Mouse (Mus musculus) heart, embryonic 12.5 days (tissue): ENCODE measurements around the gene Ptprb. TPM values are rescaled to one million over a fixed set of nuclear protein-coding genes. Genes with fewer than 3 reads are reported as not detected.

ENCODE experiments used
- ATAC-seq: fragments of 200-750 bp; cut with Nextera tagmentation; 2 replicates; pipeline ENCODE4 v1.8.0; 2017; ENCODE audit warnings: moderate TSS enrichment, moderate library complexity; ENCODE audit not compliant: insufficient number of reproducible peaks, low FRiP score
- H3K27ac ChIP-seq: fragments of 300-500 bp; sonication (generic); 2 replicates; pipeline ENCODE4 v1.5.1; 2016; ENCODE audit warnings: mild to moderate bottlenecking, moderate library complexity; ENCODE audit not compliant: poor library complexity, severe bottlenecking
- H3K27me3 ChIP-seq: fragments of 300-500 bp; sonication (generic); replicated peaks from 2 replicates; pipeline ENCODE4 v1.6.1; 2016; ENCODE audit warnings: mild to moderate bottlenecking, moderate library complexity
- H3K36me3 ChIP-seq: fragments of 300-500 bp; sonication (generic); 2 replicates; pipeline ENCODE4 v1.6.1; 2016; ENCODE audit warnings: mild to moderate bottlenecking, moderate library complexity
- H3K4me1 ChIP-seq: fragments of 300-500 bp; sonication (generic); replicated peaks from 2 replicates; pipeline ENCODE4 v1.6.1; 2016; ENCODE audit warnings: mild to moderate bottlenecking
- H3K4me2 ChIP-seq: fragments of 300-500 bp; sonication (generic); 2 replicates; pipeline ENCODE4 v1.6.1; 2016; ENCODE audit warnings: mild to moderate bottlenecking, moderate library complexity
- H3K4me3 ChIP-seq: fragments of 300-500 bp; sonication (generic); 2 replicates; pipeline ENCODE4 v1.5.1; 2016; ENCODE audit warnings: mild to moderate bottlenecking
- H3K9ac ChIP-seq: fragments of 300-500 bp; sonication (generic); 2 replicates; pipeline ENCODE4 v1.6.1; 2016; ENCODE audit warnings: mild to moderate bottlenecking, moderate library complexity
- H3K9me3 ChIP-seq: fragments of 300-500 bp; sonication (generic); replicated peaks from 2 replicates; pipeline ENCODE4 v1.6.1; 2016; ENCODE audit warnings: mild to moderate bottlenecking, moderate library complexity
- WGBS: fragments of 180-500 bp; shearing (Covaris S2); methylation state at CpG from one replicate; pipeline ENCODE4 v1.1.7; 2016; 5-methylcytosine and 5-hydroxymethylcytosine counted together
- polyA plus RNA-seq: library from polyadenylated mRNA; unstranded; fragments of >200 nt; fragmentation: Nextera tagmentation; extraction: Ambion mirVana; gene quantifications from 2 replicates; pipeline ENCODE4 v1.2.1, GENCODE M21; 2016

Gene Ptprb
- polyA plus RNA-seq, 1 experiment from 2014 or later, result 11.1 TPM

DNA sequence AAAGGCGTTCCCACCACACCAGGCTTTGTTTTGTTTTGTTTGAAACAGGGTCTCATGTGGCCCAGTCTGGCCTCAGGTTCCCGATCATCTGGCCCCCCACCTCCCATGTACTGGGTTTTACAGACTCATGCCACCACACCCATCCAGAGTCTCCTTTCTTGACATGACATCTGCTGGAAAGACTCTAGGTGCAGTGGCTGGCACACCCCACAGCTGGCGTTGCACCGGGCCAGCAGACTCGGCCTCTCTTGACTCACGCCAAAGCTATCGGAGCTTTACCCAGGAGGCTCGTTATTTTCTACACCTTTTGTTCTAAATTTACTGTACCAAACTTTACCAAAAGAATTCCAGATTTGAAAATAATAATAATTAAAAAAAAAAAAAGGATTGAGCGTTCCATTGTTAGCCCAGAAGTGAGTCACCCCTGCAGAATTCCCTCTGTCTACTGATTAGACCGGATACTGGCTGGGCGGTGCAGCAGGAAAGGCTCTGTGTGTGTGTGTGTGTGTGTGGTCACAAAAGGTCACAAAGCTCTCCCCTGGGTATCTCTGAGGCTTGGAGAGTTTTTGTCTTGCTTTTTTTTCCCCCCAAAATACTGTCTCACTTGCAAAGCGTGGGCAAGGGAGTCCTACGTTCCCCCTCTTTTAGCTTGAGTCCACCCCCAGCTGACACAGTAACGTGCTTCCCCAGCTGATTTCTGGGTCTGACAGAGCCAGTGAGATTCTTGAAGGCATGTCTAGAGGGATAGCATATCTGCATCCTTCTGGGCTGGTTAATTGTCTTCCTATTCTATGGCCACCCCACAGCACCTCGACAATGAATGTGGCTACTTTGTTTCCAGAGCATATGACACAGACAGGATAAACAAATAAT lies 8.5 kb upstream of the Ptprb start:
- no peak overlapping the region for H3K4me3 ChIP-seq
- no peaks in the 10 kb centered on the region for H3K36me3 ChIP-seq
- peak overlapping the region; percentile 1; the same call in 1 of the 2 replicates for H3K4me2 ChIP-seq
- 47% methylated on average over 15 of the region's 15 CpGs for WGBS
- no peaks in the 10 kb centered on the region for H3K27me3 ChIP-seq
- H3K4me1 ChIP-seq, result peaks cover 49% of the 10 kb centered on the region
- no peak overlapping the region for H3K9ac ChIP-seq
- H3K9me3 ChIP-seq, result no peaks in the 10 kb centered on the region
- peak; percentile 82 for ATAC-seq
- peak overlapping the region; percentile 80 for H3K27ac ChIP-seq

DNA sequence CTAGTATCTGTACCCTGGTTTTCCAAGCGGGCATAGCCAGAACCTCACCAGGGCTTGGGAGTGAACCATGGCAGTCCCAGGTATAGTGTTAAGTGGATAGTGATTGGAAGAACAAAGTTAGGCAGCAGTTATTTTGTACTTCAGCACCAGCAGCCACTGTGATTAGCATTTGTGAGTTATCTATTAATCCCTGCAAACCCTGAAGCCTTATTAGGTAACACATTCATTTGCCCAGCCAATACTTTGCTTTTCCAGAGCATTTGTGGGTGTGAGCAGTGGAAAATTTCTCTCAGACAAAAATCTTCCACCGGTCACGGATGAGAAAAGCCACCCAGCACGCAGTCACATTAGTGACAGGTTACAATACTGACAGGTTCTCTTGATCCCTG lies 7.9 kb upstream of the Ptprb start:
- ATAC-seq, result no peak
- Histone ChIP-seq H3K4me2 (peak overlapping the region; percentile 1; the same call in 1 of the 2 replicates), H3K27ac (peak overlapping the region; percentile 78), H3K36me3 (no peaks in the 10 kb centered on the region), H3K4me1 (peaks cover 49% of the 10 kb centered on the region), H3K9ac (no peak overlapping the region), H3K4me3 (no peak overlapping the region), H3K27me3 (no peaks in the 10 kb centered on the region), H3K9me3 (no peaks in the 10 kb centered on the region)
- 25% methylated on average over 4 of the region's 4 CpGs for WGBS

DNA sequence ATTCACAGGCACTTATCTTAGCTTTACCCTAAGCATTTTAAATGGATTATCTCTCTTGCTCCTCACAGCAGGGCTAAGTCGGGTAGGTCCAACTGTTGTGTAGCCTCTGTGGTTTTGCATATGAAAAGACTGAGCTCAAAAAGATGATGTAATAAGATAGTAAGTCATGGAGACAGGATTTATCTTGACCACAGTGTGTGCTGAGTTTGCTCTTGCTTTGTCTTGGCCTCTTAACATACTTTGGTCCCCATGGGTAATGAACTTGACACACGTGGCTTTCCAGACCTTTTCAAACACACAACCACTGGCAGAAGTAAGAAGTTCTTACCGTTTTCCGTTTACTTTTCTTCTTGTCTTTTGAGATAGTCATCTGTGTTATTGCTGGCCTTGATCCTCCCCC lies 7.0 kb upstream of the Ptprb start:
- ATAC-seq, result no peak
- H3K36me3 ChIP-seq, result no peaks in the 10 kb centered on the region
- 55% methylated on average over 4 of the region's 4 CpGs for WGBS

DNA sequence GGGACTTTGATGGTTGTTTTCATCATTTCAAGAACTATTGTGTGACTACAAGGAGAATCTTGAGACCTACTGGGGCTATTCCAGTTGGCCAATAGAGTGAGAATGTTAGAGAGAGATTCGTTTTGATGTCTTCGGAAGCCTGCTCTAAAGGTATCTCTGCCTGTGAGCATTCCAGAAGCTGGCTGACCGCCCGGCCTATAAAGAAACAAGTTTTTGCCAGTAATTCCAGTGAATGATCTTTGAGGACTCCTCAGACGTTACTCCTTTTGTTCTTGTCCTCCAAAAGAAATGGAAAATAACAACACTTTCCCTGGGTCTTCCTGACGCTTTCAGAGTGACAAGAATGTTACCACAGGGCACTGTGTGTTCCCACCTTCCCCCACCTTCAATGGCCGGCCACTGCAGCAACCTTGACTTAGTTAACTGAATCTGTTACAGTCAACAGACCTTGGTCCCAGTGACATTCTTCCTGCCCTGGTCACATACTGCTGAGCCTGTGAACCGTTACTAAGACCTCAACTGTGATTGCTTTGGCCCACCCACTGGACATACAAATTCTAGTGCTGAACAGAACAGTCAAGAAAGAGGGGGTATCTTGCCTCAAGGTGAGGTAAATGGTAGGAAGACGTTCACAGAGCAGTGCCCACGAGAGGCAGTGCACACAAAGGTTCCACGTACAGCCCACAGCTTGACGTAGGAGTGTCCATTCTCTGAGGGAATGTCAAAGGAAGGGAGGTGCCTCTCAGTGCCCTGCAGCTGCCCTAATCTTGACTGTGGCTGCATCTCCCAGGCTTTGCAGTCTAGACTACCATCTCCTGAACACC lies 4.5 kb upstream of the Ptprb start:
- ATAC-seq, result no peak
- peaks cover 47% of the 10 kb centered on the region for H3K4me1 ChIP-seq
- H3K9me3 ChIP-seq, result no peaks in the 10 kb centered on the region
- WGBS, result 56% methylated on average over 12 of the region's 12 CpGs
- H3K4me2 ChIP-seq, result no peak overlapping the region
- H3K27ac ChIP-seq, result peak overlapping the region; percentile 68
- no peaks in the 10 kb centered on the region for H3K27me3 ChIP-seq
- H3K36me3 ChIP-seq, result no peaks in the 10 kb centered on the region
- no peak overlapping the region for H3K9ac ChIP-seq
- no peak overlapping the region for H3K4me3 ChIP-seq

More for the DNA sequence above, 7.0 kb upstream of the Ptprb start:
- Histone ChIP-seq H3K27me3 (no peaks in the 10 kb centered on the region), H3K9ac (no peak overlapping the region), H3K27ac (no peak overlapping the region), H3K4me3 (no peak overlapping the region), H3K4me2 (no peak overlapping the region), H3K4me1 (peaks cover 49% of the 10 kb centered on the region), H3K9me3 (no peaks in the 10 kb centered on the region)

DNA sequence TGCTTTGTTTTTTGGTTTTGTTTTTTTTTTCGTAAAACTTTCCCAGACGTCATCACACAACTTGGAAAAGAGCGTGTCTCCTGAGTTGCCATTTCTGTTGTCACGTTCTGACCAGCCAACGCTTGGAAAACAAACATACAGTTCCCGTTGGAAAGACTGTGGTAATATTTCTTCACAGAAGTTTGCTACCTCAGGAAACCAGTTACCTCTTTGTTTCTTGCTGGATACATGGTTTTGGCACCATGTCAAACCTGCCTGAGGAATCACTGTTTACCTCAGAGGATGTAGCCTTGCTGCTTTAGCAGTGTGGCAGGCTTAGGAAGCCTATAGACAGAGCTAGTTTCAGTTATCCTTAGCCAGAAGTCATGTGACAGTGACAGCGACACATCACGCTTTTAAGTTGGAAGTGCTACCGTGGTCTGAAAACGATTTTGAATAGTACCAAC lies 3.8 kb upstream of the Ptprb start:
- no peaks in the 10 kb centered on the region for H3K36me3 ChIP-seq
- no peaks in the 10 kb centered on the region for H3K27me3 ChIP-seq
- peak overlapping the region; percentile 68 for H3K27ac ChIP-seq
- 76% methylated on average over 10 of the region's 10 CpGs for WGBS
- ATAC-seq, result no peak
- H3K4me1 ChIP-seq, result peaks cover 43% of the 10 kb centered on the region
- no peak overlapping the region for H3K9ac ChIP-seq
- H3K9me3 ChIP-seq, result no peaks in the 10 kb centered on the region
- no peak overlapping the region for H3K4me3 ChIP-seq
- H3K4me2 ChIP-seq, result no peak overlapping the region

DNA sequence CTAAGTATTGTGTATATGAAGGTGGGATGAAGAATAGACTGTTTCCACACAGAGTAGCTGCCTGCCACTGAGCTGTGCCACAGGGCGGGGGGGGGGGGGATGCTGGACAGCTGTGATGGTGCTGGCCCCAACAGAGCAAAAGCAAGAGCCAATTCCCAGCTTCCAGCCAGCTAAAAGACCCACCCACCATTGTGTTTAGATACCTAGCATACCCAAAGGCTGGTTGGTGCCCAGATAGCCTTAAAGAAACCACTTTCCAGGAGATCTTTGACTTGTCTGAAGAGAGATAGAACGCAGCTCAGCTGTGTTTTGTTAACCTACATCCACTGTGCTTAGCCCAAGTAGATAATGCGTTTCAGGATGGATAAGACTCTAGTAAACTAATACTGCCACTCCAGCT lies 3.2 kb upstream of the Ptprb start:
- Histone ChIP-seq H3K4me1 (peaks cover 37% of the 10 kb centered on the region), H3K27ac (no peak overlapping the region), H3K27me3 (no peaks in the 10 kb centered on the region), H3K9me3 (no peaks in the 10 kb centered on the region), H3K4me2 (no peak overlapping the region), H3K9ac (no peak overlapping the region), H3K4me3 (no peak overlapping the region), H3K36me3 (no peaks in the 10 kb centered on the region)
- ATAC-seq, result no peak
- WGBS, result 46% methylated on average over 3 of the region's 3 CpGs

DNA sequence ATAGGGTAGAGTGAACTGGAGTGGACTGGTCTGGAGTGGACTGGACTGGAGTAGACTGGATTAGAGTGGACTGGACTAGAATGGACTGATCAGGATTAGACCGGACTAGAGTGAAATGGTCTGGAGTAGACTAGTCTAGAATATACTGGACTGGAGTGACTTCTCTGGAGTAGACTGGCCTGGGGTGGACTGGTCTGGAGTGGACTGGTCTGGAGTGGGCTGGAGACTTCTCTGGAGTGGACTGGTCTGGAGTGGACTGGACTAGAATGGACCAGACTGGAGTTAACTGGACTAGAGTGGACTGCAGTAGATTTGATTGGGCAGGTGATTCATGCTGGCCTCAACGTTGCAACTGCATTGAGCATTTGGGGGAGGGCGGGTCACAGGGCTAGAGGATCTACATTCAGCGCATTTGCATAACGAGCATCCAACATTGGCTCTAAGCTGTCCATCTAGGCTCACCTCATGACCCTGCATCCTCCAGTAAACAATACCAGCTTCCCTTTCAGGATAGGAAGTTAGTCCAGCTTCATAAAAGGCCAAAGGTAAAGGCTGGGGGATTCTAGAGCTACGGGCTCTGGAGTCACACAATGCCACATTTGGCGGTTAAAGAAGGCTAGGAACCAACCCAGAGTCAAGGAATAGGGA lies 11.5 kb downstream of the Ptprb start:
- H3K4me2 ChIP-seq, result no peak overlapping the region
- ATAC-seq, result peak; percentile 22; the same call in 1 of the 2 replicates
- no peaks in the 10 kb centered on the region for H3K9me3 ChIP-seq
- no peak overlapping the region for H3K4me3 ChIP-seq
- 80% methylated on average over 7 of the region's 7 CpGs for WGBS
- H3K4me1 ChIP-seq, result peaks cover 10% of the 10 kb centered on the region; the same call in 1 of the 2 replicates
- H3K27me3 ChIP-seq, result no peaks in the 10 kb centered on the region
- 0 out of 2 replicates have a peak, but pooled peaks cover 8% of the 10 kb centered on the region for H3K36me3 ChIP-seq
- H3K9ac ChIP-seq, result no peak overlapping the region
- no peak overlapping the region for H3K27ac ChIP-seq

DNA sequence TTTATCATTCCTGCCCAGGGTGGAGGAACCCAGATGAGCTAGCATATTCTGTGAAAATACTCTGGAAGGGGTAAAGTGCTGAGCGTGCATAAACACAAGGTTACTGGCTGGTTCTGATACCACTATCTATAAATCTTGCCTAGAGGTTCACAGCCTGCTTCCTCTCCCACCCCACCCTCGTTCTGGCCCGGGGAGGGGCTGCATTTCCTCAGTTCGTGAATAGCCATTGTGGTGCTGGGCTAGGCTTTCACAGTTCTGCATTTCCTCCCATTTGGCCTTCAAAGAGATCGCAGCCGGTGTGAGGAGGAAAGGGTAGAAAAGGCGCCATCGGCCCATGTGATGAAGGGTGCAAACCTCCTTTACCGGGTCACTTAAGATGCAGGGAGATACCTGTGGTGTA lies 12.8 kb downstream of the Ptprb start:
- no peak overlapping the region for H3K4me2 ChIP-seq
- ATAC-seq, result peak; percentile 44; the same call in 1 of the 2 replicates
- H3K27ac ChIP-seq, result no peak overlapping the region

DNA sequence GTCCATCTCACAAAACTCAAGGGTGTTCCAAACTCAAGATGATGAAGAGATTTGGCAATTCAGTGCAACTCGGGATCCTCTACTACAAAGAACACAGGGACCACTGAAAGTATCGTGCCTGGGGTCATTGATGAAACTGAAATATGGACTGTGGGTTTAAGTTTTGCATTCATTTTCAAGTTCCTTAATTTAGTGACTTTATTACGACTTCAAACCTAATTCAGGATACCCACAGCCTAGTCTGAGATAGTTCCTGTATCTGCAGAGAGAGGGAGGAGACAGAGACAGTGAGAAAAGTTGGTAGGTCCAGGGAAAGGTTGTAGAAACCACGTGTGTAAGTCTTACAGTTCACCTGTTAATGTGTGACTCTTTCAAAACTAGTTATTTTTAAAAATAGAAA lies 15.2 kb downstream of the Ptprb start:
- Histone ChIP-seq H3K9me3 (no peaks in the 10 kb centered on the region), H3K27me3 (no peaks in the 10 kb centered on the region), H3K27ac (no peak overlapping the region), H3K4me1 (peaks cover 16% of the 10 kb centered on the region; the same call in 1 of the 2 replicates), H3K36me3 (no peaks in the 10 kb centered on the region), H3K4me2 (no peak overlapping the region), H3K4me3 (no peak overlapping the region), H3K9ac (no peak overlapping the region)
- WGBS, result 76% methylated on average over 4 of the region's 4 CpGs
- no peak for ATAC-seq

More for the DNA sequence above, 12.8 kb downstream of the Ptprb start:
- Histone ChIP-seq H3K4me1 (peaks cover 15% of the 10 kb centered on the region; the same call in 1 of the 2 replicates), H3K27me3 (no peaks in the 10 kb centered on the region), H3K9me3 (no peaks in the 10 kb centered on the region), H3K9ac (no peak overlapping the region), H3K36me3 (0 out of 2 replicates have a peak, but pooled peaks cover 8% of the 10 kb centered on the region), H3K4me3 (no peak overlapping the region)
- WGBS, result 22% methylated on average over 9 of the region's 9 CpGs

DNA sequence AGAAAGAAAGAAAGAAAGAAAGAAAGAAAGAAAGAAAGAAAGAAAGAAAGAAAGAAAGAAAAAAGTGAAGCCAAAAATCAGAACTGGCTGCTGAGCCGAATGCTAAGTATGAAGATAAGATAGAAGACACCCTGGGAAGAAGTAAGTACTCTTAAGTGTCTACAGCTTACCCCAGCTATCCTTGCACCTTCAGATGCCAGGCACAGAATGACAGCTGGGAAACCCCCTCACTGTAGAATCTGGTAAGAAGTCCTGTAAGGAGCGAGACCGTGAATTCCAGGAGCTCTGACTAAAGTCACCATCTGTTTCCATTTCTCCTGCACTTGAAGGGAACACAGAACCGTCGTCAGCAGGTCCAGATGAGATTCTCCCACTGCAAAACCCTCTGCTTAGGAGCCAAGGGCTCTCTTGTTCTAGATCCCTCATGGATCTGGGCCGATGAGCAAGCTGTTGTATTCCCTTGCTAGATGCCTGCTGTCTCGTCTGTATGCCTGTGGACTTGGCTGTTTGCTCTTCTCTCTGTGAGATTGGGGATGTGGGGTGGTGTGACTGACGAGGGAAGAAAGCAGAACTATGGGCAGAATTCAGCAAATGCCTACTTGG lies 15.9 kb downstream of the Ptprb start:
- no peak overlapping the region for H3K9ac ChIP-seq

More for the DNA sequence above, 15.9 kb downstream of the Ptprb start:
- 28% methylated on average over 8 of the region's 8 CpGs for WGBS
- Histone ChIP-seq H3K4me2 (no peak overlapping the region), H3K4me3 (no peak overlapping the region), H3K27me3 (no peaks in the 10 kb centered on the region), H3K36me3 (no peaks in the 10 kb centered on the region), H3K4me1 (peaks cover 16% of the 10 kb centered on the region; the same call in 1 of the 2 replicates), H3K27ac (no peak overlapping the region), H3K9me3 (no peaks in the 10 kb centered on the region)
- ATAC-seq, result no peak
